Mouse (Mus musculus) hindbrain, embryonic 15.5 days (tissue): ENCODE results near the gene AI413582. TPM values are rescaled to one million over a fixed set of nuclear protein-coding genes. Genes with fewer than 3 reads are reported as not detected.

ENCODE experiments used
- ATAC-seq: fragments of 200-750 bp; cut with Nextera tagmentation; 2 replicates; pipeline ENCODE4 v1.8.0; 2017; ENCODE audit warnings: low read depth, moderate number of reproducible peaks, moderate TSS enrichment; ENCODE audit not compliant: low FRiP score
- H3K27ac ChIP-seq: fragments of 300-500 bp; sonication (generic); replicated peaks from 2 replicates; pipeline ENCODE4 v1.5.1; 2015; ENCODE audit warnings: mild to moderate bottlenecking, inconsistent platforms
- H3K27me3 ChIP-seq: fragments of 300-500 bp; sonication (generic); 2 replicates; pipeline ENCODE4 v1.6.1; 2015; ENCODE audit warnings: control low read depth, inconsistent platforms
- H3K36me3 ChIP-seq: fragments of 300-500 bp; sonication (generic); 2 replicates; pipeline ENCODE4 v1.6.1; 2015; ENCODE audit warnings: control low read depth, inconsistent platforms
- H3K4me1 ChIP-seq: fragments of 300-500 bp; sonication (generic); replicated peaks from 2 replicates; pipeline ENCODE4 v1.6.1; 2015; ENCODE audit warnings: control low read depth, inconsistent platforms
- H3K4me2 ChIP-seq: fragments of 300-500 bp; sonication (generic); 2 replicates; pipeline ENCODE4 v1.6.1; 2015; ENCODE audit warnings: moderate library complexity, mild to moderate bottlenecking, inconsistent platforms
- H3K4me3 ChIP-seq: fragments of 300-500 bp; sonication (generic); 2 replicates; pipeline ENCODE4 v1.5.1; 2015; ENCODE audit warnings: mild to moderate bottlenecking, inconsistent platforms
- H3K9ac ChIP-seq: fragments of 300-500 bp; sonication (generic); 2 replicates; pipeline ENCODE4 v1.6.1; 2015; ENCODE audit warnings: inconsistent platforms
- H3K9me3 ChIP-seq: fragments of 300-500 bp; sonication (generic); 2 replicates; pipeline ENCODE4 v1.6.1; 2016; ENCODE audit warnings: control low read depth, inconsistent platforms
- WGBS: fragments of 180-500 bp; shearing (Covaris S2); methylation state at CpG from one replicate; pipeline ENCODE4 v1.1.7; 2015; 5-methylcytosine and 5-hydroxymethylcytosine counted together
- polyA plus RNA-seq: library from polyadenylated mRNA; unstranded; fragments of >200 nt; fragmentation: Nextera tagmentation; extraction: Ambion mirVana; gene quantifications from 2 replicates; pipeline ENCODE4 v1.2.1, GENCODE M21; 2015

The AI413582 gene
- polyA plus RNA-seq, 1 experiment from 2014 or later: 71.9 TPM

DNA sequence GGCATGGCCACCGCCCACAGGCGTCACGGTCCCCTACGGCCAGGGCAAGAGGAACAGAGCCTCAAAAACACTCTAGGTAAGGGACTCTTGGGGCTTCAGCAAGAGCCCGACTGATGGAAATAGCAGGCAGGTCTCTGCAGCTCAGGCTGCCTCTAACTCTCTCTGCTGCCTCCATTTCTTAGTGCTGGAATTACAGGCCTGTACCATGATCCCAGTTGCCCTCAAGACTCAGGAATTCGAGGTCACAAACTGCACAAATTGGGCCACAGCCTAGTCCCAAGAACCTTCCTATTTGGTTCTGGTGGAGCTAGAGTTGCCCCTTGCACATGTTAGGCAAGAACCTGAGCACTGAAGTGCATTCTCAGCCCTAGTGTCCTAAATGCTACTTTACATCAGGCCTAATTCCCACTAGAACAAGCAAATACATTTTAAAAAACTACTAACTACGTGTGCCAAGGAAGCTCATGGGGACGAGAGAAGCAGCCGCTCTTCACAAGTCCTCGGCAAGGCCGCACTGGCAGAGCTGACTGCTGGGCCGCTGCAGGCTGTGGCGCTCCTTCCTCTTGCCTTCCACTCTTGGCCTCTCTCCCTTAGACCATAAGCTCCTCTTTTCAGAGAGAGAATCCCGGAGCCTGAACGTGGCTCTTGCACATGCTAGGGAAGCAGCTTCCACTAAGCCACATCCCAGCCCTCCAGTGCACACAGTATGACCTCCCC is 30.3 kb upstream of the AI413582 start:
- Histone ChIP-seq H3K27me3 (no peaks in the 10 kb centered on the region), H3K27ac (no peak overlapping the region), H3K36me3 (peaks cover 27% of the 10 kb centered on the region), H3K4me3 (no peak overlapping the region), H3K9me3 (no peaks in the 10 kb centered on the region), H3K4me2 (no peak overlapping the region), H3K9ac (no peak overlapping the region), H3K4me1 (peaks cover 11% of the 10 kb centered on the region)
- 87% methylated on average over 15 of the region's 15 CpGs for WGBS
- no peak for ATAC-seq

DNA sequence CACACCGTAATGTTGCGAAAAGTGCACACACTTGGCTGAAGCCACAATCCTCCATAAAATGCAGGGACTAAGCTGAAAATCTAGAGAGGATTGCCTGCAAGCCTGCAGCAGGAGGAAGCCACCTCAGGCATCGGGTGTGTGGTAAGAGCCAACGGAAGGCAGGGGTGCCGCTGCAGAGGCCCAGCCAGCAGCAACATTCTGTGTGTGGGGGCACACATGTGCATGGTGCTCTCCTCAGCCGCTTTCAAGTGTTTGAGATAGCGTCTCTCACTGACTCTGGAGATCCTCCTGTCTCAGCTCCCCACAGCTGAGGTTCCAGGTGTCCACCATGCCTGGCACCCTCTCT is 27.0 kb upstream of the AI413582 start:
- Histone ChIP-seq H3K4me2 (no peak overlapping the region), H3K36me3 (peaks cover 32% of the 10 kb centered on the region), H3K27me3 (no peaks in the 10 kb centered on the region), H3K9me3 (no peaks in the 10 kb centered on the region), H3K9ac (no peak overlapping the region), H3K4me1 (no peaks in the 10 kb centered on the region), H3K27ac (no peak overlapping the region), H3K4me3 (no peak overlapping the region)
- ATAC-seq: no peak
- WGBS: 98% methylated on average over 7 of the region's 7 CpGs

DNA sequence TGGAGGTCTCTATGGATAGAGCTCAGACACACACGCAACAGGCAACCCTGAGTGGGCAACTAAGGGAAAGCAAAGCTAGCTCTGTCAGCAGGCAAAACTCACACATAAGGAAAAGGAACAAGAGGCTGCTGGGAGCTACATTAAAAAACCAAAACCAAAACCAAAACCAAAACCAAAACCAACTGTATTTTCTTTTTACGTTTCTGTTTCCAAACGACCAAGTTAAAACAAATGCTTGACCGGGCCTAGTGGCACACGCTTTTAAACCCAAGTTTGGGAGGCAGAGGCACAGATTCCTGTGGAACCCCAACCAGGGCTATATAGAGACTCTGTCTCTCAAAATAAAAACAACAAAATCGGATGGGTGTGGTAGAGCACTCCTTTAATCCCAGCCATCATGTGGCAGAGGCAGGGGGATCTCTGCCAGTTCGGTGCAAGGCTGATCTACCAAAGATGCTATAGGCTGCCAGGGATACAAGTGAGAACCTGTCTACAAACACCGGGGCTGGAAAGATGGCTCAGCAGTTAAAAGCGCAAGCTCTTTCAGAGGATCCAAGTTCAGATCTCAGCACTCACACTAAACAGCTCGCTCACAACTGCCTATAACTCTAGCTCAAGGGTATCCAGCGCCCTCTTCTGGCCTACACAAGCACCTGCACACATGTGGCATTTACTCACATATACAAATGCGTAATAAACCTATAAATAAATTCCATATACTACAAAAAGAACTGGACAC is 26.4 kb upstream of the AI413582 start:
- Histone ChIP-seq H3K9me3 (no peaks in the 10 kb centered on the region), H3K4me1 (no peaks in the 10 kb centered on the region), H3K36me3 (peaks cover 32% of the 10 kb centered on the region), H3K4me2 (no peak overlapping the region), H3K27ac (no peak overlapping the region), H3K27me3 (no peaks in the 10 kb centered on the region), H3K4me3 (no peak overlapping the region), H3K9ac (no peak overlapping the region)
- 92% methylated on average over 12 of the region's 12 CpGs for WGBS
- ATAC-seq: no peak

DNA sequence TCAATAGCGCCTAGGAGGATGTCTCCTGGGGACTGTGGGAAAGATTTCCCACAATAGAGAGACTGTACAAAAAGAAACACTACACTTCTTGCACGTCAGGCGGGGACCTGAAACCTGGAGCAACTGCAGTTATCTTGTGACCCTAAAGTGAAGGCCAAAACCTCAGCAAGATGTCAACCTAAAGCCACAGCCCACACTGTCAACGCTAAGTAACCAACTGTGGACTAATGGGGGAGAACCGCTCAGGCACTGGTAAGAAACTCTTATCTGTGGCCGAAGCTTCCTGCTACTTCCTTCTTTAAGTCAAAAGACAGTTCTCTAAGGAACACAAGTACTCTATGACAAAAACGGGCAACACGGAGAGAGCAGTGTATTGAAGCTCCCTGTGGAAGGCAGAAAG is 22.7 kb upstream of the AI413582 start:
- no peak for ATAC-seq
- Histone ChIP-seq H3K36me3 (peaks cover 23% of the 10 kb centered on the region), H3K4me1 (no peaks in the 10 kb centered on the region), H3K27me3 (no peaks in the 10 kb centered on the region), H3K4me3 (no peak overlapping the region), H3K9ac (no peak overlapping the region), H3K9me3 (no peaks in the 10 kb centered on the region), H3K4me2 (no peak overlapping the region), H3K27ac (no peak overlapping the region)
- WGBS: 79% methylated on average over 8 of the region's 8 CpGs

DNA sequence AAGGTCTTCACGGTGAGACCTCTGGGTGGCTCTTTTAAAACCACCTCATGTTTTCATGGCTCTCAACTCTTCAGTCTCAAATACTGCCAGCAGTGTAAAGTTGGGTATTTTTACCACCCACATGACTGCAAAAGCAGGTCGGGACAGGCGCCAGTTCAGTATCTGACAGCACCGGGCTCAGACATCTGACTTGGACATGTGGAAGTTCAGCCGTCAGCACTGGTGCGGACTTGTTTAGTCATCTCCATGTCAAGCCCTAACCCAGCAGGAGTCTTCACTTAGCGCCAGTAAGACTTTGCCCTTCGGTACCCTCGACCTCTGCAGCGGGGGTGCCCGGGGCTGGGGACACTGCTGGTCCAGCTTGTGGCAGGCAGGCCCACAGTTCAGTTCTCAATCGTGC is 21.7 kb upstream of the AI413582 start:
- peaks cover 23% of the 10 kb centered on the region for H3K36me3 ChIP-seq
- no peak overlapping the region for H3K4me2 ChIP-seq
- no peak overlapping the region for H3K4me3 ChIP-seq
- no peak for ATAC-seq
- 71% methylated on average over 12 of the region's 12 CpGs for WGBS
- no peak overlapping the region for H3K9ac ChIP-seq
- no peaks in the 10 kb centered on the region for H3K27me3 ChIP-seq
- H3K9me3 ChIP-seq: no peaks in the 10 kb centered on the region
- no peak overlapping the region for H3K27ac ChIP-seq
- no peaks in the 10 kb centered on the region for H3K4me1 ChIP-seq

DNA sequence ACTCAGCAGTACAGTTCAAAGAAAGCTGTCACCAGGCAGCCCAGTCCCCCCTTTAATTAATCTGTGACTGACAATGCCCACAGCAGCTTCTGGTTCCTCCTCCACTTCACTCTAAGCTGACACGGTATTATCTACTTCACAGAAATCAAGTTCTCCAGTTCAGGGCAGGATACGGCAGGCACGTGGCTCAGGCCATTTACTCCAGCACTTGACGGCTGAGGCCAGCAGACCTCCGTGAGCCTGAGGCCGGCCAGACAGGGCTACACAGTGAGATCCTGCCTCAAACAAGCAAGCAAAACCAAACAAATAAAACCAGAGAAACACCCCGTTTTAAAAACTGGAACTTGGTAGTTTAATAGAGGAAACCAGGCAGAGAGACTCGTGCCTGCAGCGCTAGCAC is 21.1 kb upstream of the AI413582 start:
- Histone ChIP-seq H3K4me3 (no peak overlapping the region), H3K36me3 (peaks cover 27% of the 10 kb centered on the region), H3K27me3 (no peaks in the 10 kb centered on the region), H3K27ac (0 out of 2 replicates have a peak overlapping the region, but pooled peaks have one; percentile 38), H3K4me1 (no peaks in the 10 kb centered on the region), H3K4me2 (no peak overlapping the region), H3K9ac (no peak overlapping the region), H3K9me3 (no peaks in the 10 kb centered on the region)
- WGBS: 60% methylated on average over 9 of the region's 9 CpGs
- ATAC-seq: no peak

DNA sequence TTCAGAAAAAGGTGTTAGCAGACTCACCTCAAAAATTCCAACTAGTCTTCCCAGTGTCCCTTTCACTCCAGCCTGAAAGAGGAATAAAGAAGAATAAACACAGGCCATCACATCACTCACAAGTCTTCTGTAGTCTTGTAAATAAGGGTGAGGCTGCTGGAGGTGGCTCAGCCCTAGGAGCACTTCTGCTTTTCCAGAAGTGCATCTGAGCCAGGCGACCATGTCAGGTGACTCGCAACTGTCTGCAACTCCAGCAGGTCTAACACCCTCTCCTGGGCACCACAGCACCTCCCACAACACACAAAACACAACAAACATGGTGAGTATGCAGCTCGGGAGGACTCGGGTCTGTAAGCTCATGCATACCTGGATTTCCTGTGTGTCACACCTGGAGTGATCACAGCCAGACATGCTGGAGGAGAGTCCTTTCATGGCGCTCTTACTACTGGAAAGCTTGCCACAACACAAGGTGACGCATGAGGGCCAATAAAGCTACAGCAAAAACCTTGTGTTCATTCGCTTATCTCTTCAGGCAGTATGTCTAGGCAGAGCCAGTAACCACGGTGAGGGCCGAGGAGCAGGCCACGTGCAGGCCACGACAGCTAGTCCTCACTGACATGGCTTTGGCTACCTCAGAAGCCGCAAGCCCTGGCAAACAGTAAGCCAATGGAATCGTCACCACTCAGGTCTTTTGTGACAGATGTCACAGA is 17.8 kb upstream of the AI413582 start:
- 89% methylated on average over 13 of the region's 13 CpGs for WGBS
- H3K27ac ChIP-seq: no peak overlapping the region
- no peak overlapping the region for H3K9ac ChIP-seq
- H3K27me3 ChIP-seq: no peaks in the 10 kb centered on the region
- 0 out of 2 replicates have a peak, but pooled peaks cover 3% of the 10 kb centered on the region for H3K4me1 ChIP-seq
- no peak overlapping the region for H3K4me2 ChIP-seq
- H3K9me3 ChIP-seq: no peaks in the 10 kb centered on the region
- H3K36me3 ChIP-seq: peaks cover 35% of the 10 kb centered on the region
- ATAC-seq: no peak
- H3K4me3 ChIP-seq: no peak overlapping the region

DNA sequence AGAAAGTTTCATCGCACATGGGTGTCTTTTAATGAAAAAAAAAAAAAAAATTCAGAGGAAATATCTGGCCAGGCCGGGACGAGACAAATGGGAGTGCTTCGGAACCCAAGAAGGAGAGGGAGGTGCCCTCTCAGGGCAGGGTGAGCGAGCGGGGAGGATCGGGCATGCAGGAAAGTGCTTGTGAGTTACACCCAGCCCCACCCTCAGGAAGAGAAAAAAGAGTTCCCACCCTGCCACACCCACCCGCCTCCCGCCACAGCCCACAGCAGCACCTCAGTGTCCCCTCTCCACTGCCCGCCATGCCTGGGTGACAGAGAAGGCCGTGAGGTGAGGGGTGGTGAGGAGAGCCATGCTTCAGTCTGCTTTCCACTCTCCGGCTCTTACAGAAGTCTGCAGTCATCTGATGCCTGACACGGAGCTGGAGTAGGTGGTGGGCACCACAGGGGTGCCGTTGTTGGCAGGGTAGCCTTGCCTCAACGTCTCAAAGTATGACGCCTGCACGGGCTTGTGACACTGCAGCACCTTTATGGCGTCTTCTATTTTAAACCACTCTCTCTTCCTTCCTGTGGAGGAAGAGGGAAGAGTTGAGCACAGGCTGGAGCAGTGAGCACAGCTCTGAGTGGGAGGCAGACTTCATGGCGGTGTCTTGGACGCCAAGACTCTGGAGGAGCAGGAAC is 15.0 kb upstream of the AI413582 start:
- H3K9me3 ChIP-seq: no peaks in the 10 kb centered on the region
- WGBS: 88% methylated on average over 20 of the region's 20 CpGs
- H3K36me3 ChIP-seq: peaks cover 48% of the 10 kb centered on the region
- no peak overlapping the region for H3K4me3 ChIP-seq
- H3K27me3 ChIP-seq: no peaks in the 10 kb centered on the region
- no peak overlapping the region for H3K4me2 ChIP-seq
- H3K27ac ChIP-seq: 0 out of 2 replicates have a peak overlapping the region, but pooled peaks have one; percentile 16
- no peak for ATAC-seq
- H3K4me1 ChIP-seq: peaks cover 4% of the 10 kb centered on the region; the same call in 1 of the 2 replicates
- no peak overlapping the region for H3K9ac ChIP-seq

DNA sequence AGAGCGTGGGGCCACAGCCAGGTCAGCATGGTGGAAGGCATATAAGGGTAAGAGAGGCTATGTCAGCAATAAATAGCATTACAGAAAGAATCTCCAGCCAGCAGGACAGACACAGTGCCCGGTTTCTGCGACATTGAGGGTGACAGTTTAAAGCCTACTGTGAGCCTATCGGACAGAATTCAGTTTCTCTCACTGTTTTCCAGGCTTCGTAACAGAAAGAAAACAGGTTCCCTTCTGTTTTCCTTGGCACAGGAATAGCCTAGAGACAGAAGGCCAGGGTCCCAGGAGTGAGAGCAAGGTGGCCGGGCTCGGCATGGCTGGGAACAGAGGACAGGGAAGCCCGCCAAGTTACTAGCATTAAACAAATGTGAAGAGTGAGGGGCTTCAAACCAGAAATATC is 14.3 kb upstream of the AI413582 start:
- Histone ChIP-seq H3K27me3 (no peaks in the 10 kb centered on the region), H3K9ac (no peak overlapping the region), H3K4me1 (peaks cover 11% of the 10 kb centered on the region; the same call in 1 of the 2 replicates), H3K27ac (peak overlapping the region; percentile 65), H3K9me3 (no peaks in the 10 kb centered on the region), H3K4me2 (no peak overlapping the region), H3K36me3 (peaks cover 47% of the 10 kb centered on the region), H3K4me3 (no peak overlapping the region)
- WGBS: 86% methylated on average over 8 of the region's 8 CpGs
- no peak for ATAC-seq

DNA sequence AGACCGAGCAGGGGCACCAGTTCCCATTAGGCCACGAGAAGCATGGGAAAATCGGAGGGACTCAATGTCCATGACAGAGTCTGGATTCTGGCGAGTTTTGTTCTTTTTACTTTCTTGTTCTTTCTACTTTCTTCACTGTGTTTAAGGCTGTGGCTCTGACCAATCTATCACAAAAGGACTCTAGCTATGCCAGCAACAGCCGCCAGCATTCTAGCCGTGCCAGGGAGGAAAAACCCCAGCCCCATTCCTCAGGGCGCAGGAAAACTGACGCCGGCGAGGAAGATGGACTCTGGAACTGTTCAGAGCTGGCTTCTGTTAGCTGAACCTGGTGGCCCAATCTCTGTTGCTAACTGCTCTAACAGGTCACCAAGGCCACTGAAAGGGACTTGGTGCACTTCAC is 12.9 kb upstream of the AI413582 start:
- Histone ChIP-seq H3K4me3 (no peak overlapping the region), H3K27ac (peak overlapping the region; percentile 65), H3K9me3 (no peaks in the 10 kb centered on the region), H3K9ac (no peak overlapping the region), H3K4me2 (no peak overlapping the region), H3K27me3 (no peaks in the 10 kb centered on the region), H3K36me3 (peaks cover 47% of the 10 kb centered on the region), H3K4me1 (peaks cover 11% of the 10 kb centered on the region; the same call in 1 of the 2 replicates)
- WGBS: 84% methylated on average over 10 of the region's 10 CpGs
- no peak for ATAC-seq

DNA sequence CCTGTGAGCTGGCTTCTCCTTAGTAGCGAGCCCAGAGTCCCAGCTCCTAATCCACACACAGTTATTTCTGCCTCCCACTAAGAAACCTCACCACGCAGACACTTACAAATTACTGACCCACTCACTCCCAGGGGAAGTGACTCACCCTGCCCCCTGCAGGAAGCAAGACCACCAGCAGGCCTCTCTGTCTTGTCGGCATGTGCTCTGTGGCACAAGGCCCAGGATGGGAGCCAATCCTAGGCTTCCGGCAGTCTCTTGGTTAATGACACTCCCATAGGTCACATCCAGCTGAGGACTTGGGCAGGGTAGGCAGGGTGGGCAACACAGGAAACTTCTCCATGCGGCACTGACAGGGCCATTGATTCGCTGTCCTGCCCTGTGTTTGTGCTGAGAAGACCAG is 11.9 kb upstream of the AI413582 start:
- H3K27me3 ChIP-seq: no peaks in the 10 kb centered on the region
- peaks cover 39% of the 10 kb centered on the region for H3K36me3 ChIP-seq
- 0 out of 2 replicates have a peak, but pooled peaks have one; percentile 7 for ATAC-seq
- 58% methylated on average over 6 of the region's 6 CpGs for WGBS
- no peak overlapping the region for H3K4me3 ChIP-seq
- no peak overlapping the region for H3K4me2 ChIP-seq
- no peak overlapping the region for H3K9ac ChIP-seq
- H3K4me1 ChIP-seq: peaks cover 11% of the 10 kb centered on the region; the same call in 1 of the 2 replicates
- peak overlapping the region; percentile 65 for H3K27ac ChIP-seq
- H3K9me3 ChIP-seq: no peaks in the 10 kb centered on the region
